Comparison of ENCODE assay signal across 18 mouse cellular contexts in the genomic region with DNA sequence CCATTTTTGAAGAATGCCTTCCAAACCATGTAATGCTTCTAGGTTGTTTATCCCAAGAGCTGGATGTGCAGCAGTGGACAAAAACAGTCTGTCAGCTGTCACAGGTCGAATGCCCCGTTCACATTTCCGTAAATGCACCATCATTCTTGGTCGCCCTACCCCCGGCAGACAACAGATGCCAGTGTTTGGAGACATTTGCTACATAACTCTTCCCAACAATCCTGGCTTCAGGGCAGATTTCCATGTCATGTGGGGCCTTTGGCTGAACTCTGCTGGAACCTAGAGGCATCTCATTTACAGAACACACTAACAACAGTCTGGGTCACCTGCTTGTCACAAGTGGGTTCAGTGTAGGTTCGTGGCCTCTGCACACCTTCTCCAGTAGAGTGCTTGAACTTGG.
A peak's percentile ranks its signal among the peaks of the same experiment; 100 is the strongest.
DNase-seq lines count a peak whose midpoint lies in the region; ATAC-seq and TF ChIP-seq lines count a peak whose summit lies in the region.
"Had no signal": no experiment of that assay in that cellular context is flagged by ENCODE, and none has a peak within 500 bp of the region (broad histone marks: within the 10 kb centered on the region; RNA-seq: fewer than 3 reads in every experiment).

No protein-coding gene starts in this region.

- H3K27me3 ChIP-seq in intestine, embryonic 15.5 days (replicated peaks), result no peaks in the 10 kb centered on the region
- no peaks in the 10 kb centered on the region for H3K27me3 ChIP-seq in intestine, postnatal 0 days (replicated peaks; ENCODE audit: control insufficient read depth, insufficient read depth, low read length)
- H3K27me3 ChIP-seq in midbrain, embryonic 14.5 days (ENCODE audit: control insufficient read depth, insufficient read depth, low read length), result no peaks in the 10 kb centered on the region
- H3K27me3 ChIP-seq: heart, embryonic 13.5 days; megakaryocyte, embryonic 14.5 days had no signal

- peaks cover 23% of the 10 kb centered on the region for H3K4me1 ChIP-seq in intestine, embryonic 15.5 days (replicated peaks)
- peaks cover 15% of the 10 kb centered on the region for H3K4me1 ChIP-seq in intestine, postnatal 0 days (replicated peaks; ENCODE audit: control insufficient read depth, insufficient read depth, low read length)
- H3K4me1 ChIP-seq in midbrain, embryonic 14.5 days (ENCODE audit: control insufficient read depth, insufficient read depth, low read length), result no peaks in the 10 kb centered on the region

- H3K4me2 ChIP-seq in intestine, embryonic 15.5 days (replicated peaks), result no peak overlapping the region
- no peak overlapping the region for H3K4me2 ChIP-seq in intestine, postnatal 0 days (replicated peaks; ENCODE audit: low read depth)
- H3K4me2 ChIP-seq in midbrain, embryonic 14.5 days (ENCODE audit: low read length), result no peak overlapping the region
- H3K4me2 ChIP-seq: heart, embryonic 13.5 days; hindbrain, embryonic 14.5 days; lung, embryonic 14.5 days had no signal

- H3K27ac ChIP-seq in intestine, embryonic 15.5 days, result 0 out of 2 replicates have a peak overlapping the region, but pooled peaks have one; percentile 6
- H3K27ac ChIP-seq in intestine, postnatal 0 days (ENCODE audit: low read depth, low read length), result no peak overlapping the region
- no peak overlapping the region for H3K27ac ChIP-seq in midbrain, embryonic 14.5 days (replicated peaks; ENCODE audit: low read depth, low read length)
- H3K27ac ChIP-seq: embryonic facial prominence, embryonic 10.5 days; heart, embryonic 13.5 days; hindbrain, embryonic 14.5 days had no signal

- no peaks in the 10 kb centered on the region for H3K36me3 ChIP-seq in intestine, embryonic 15.5 days
- peaks cover 7% of the 10 kb centered on the region; the same call in 1 of the 2 replicates for H3K36me3 ChIP-seq in intestine, postnatal 0 days (ENCODE audit: control insufficient read depth, insufficient read depth)
- 0 out of 2 replicates have a peak, but pooled peaks cover 3% of the 10 kb centered on the region for H3K36me3 ChIP-seq in midbrain, embryonic 14.5 days (ENCODE audit: control insufficient read depth, insufficient read depth, low read length)

- H3K4me3 ChIP-seq in intestine, embryonic 15.5 days (replicated peaks), result no peak overlapping the region
- H3K4me3 ChIP-seq in intestine, postnatal 0 days (ENCODE audit: low read depth, low read length), result no peak overlapping the region
- H3K4me3 ChIP-seq in midbrain, embryonic 14.5 days (replicated peaks; ENCODE audit: low read depth, low read length), result no peak overlapping the region
- H3K4me3 ChIP-seq: embryonic facial prominence, embryonic 10.5 days; heart, embryonic 13.5 days; megakaryocyte, embryonic 14.5 days had no signal

- DNase-seq in cerebellum, postnatal 4 days (ENCODE audit: low spot score in 2 of 2), result no peak
- DNase-seq in NIH3T3 (ENCODE audit: low read depth), result peak; percentile 51
- peak; percentile 75 to 79 for DNase-seq in cerebellum, postnatal 10 days
- DNase-seq in urinary bladder, postnatal 14 days (ENCODE audit: low spot score), result no peak
- no peak for DNase-seq in midbrain, embryonic 14.5 days
- DNase-seq: adrenal gland, adult 2 months; kidney, postnatal 10 days; lung, embryonic 14.5 days; right cerebral cortex, adult 18-20 months; spleen, adult 18-20 months; thymus, postnatal 14 days had no signal

- no peaks in the 10 kb centered on the region for H3K9me3 ChIP-seq in intestine, embryonic 15.5 days
- H3K9me3 ChIP-seq in intestine, postnatal 0 days (ENCODE audit: control insufficient read depth), result no peaks in the 10 kb centered on the region
- no peaks in the 10 kb centered on the region for H3K9me3 ChIP-seq in midbrain, embryonic 14.5 days (ENCODE audit: control insufficient read depth, low read length)
- H3K9me3 ChIP-seq: embryonic facial prominence, embryonic 10.5 days; heart, embryonic 13.5 days; megakaryocyte, embryonic 14.5 days had no signal

- 0 out of 2 replicates have a peak, but pooled peaks have one; percentile 20 for ATAC-seq in cerebellum, adult (ENCODE audit: insufficient number of reproducible peaks, low FRiP score, low TSS enrichment)
- no peak for ATAC-seq in intestine, embryonic 15.5 days
- ATAC-seq in intestine, postnatal 0 days, result no peak
- no peak for ATAC-seq in midbrain, embryonic 14.5 days (ENCODE audit: low FRiP score, low TSS enrichment)

- WGBS in intestine, embryonic 15.5 days, result 60% methylated on average over 6 of the region's 6 CpGs
- WGBS in intestine, postnatal 0 days, result 71% methylated on average over 6 of the region's 6 CpGs
- WGBS in midbrain, embryonic 14.5 days, result 90% methylated on average over 6 of the region's 6 CpGs

- no peak overlapping the region for H3K9ac ChIP-seq in intestine, embryonic 15.5 days
- no peak overlapping the region for H3K9ac ChIP-seq in intestine, postnatal 0 days (ENCODE audit: low read depth, low read length)
- H3K9ac ChIP-seq in midbrain, embryonic 14.5 days (replicated peaks; ENCODE audit: low read length), result no peak overlapping the region
- H3K9ac ChIP-seq: heart, embryonic 13.5 days; hindbrain, embryonic 14.5 days; lung, embryonic 14.5 days had no signal

- TF ChIP-seq CTCF in intestine, postnatal 0 days (IDR thresholded peaks at IDR 0.05; ENCODE audit: low read depth), result no peak

Comparison
In these comparisons a context has a peak if more than half of its experiments do, and no peak if none do; other contexts are left out.
1. DNase-seq: peak in NIH3T3 (single experiment) and cerebellum, postnatal 10 days (2 of 2); none in cerebellum, postnatal 4 days (0 of 2), urinary bladder, postnatal 14 days (single experiment) and midbrain, embryonic 14.5 days (single experiment).